Mouse (Mus musculus) G1E (cell line): ENCODE results near the gene Cyb5r1.

Experiments
- CTCF ChIP-seq: IDR thresholded peaks from 2 replicates; pipeline ENCODE4 v1.5.1; 2012; ENCODE audit warnings: low read depth, low read length, inconsistent platforms, mixed read lengths
- GATA1 ChIP-seq: IDR thresholded peaks from 2 replicates; pipeline ENCODE4 v1.6.1; 2012; ENCODE audit warnings: borderline replicate concordance, low read length, inconsistent platforms, mixed read lengths
- POLR2AphosphoS5 ChIP-seq: IDR thresholded peaks from 2 replicates; pipeline ENCODE4 v1.6.1; 2012; ENCODE audit warnings: low read depth, low read length, inconsistent platforms; ENCODE audit not compliant: insufficient replicate concordance

GRCm38 (mm10) chr1:134393827-134394226 lies 11.5 kb upstream of the Cyb5r1 start:
- no peak for TF ChIP-seq CTCF
- no peak for TF ChIP-seq POLR2AphosphoS5
- no peak for TF ChIP-seq GATA1
